Mouse (Mus musculus): ENCODE measurements around the gene Pirt.

Gene Pirt

DNA sequence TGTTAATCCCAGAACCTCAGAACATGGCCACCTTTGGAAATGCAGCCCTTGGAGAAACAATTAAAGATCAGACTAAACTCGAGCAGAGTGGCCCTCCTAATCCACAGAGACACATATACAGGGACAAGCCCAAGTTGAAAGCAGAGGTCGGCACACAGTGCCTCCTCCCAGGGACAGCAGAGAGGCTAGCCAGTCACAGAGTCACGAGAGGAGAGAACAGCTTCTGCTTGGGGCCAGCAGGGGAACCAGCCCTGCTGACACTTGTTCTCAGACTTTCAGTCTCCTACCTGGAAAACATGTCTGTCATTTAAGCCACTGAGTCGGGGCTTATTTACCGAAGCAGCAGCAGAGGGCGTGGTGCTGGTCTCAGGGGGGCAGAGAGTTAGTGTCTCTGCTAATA is 34.7 kb downstream of the Pirt start:
- DNase-seq (ENCODE audit: low spot score) = no peak

DNA sequence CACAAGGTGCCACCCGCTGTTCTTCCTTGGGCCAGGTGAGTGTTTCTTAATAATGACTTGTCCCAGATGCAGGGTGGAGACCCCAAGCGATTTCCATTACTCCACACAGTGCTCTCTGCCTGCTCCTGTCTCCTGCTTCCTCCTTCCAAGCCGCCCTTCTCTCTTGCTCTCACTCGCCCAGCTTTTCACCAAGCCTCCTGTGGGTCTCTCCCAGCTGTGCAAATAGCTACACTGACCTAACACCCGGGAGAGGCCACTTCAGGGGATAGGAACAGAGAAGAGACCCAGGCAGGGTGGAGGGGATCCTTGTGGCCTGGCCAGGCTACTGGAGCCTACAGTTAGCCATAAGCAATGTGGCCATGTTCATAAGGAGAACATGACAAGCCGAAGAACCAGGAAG is 35.1 kb downstream of the Pirt start:
- DNase-seq (ENCODE audit: low spot score) = no peak

DNA sequence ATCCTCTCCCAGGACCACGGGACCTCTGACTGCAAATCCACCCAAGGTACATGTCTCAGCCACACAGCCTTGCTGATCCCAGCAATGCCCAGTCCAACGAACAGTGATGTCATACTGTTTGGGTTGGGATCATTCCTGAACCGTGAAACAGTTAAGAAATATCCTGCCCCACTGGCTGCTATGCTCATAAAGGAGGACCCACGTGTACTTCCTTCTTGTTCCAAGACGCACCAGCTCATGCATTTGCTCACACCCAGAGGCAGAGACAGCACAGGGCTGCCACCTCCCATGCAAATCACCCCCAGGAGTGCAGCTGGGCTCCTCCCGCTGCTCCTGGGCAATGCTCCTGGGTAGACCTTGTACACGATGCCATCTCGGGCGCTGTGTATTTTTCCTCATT is 44.5 kb downstream of the Pirt start, which contains the start of gene Tmem238l:
Tmem238l (plus strand) TSS at position 336 of the 400 bp plus-strand sequence.
- DNase-seq (ENCODE audit: low spot score) = no peak

DNA sequence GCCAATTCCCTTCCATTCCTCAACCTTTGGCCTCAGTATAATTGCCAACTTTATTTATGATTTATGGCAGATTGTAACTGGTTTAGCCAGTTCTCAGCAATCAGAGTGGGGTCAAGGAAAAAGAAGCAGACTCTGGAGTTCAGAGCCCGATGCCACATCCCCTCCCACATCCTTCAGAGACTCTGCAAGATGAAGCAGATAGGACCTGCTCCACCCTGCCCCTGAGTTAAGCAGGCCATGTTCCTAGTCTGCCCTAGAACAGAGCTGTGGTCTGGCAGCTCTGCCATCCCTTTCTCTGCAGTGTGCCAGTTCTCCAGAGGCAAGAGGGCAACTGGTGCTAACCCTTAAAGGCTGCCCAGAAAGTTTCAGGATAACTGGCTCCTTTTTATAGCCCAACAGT is 49.0 kb downstream of the Pirt start:
- DNase-seq (ENCODE audit: low spot score) = no peak

DNA sequence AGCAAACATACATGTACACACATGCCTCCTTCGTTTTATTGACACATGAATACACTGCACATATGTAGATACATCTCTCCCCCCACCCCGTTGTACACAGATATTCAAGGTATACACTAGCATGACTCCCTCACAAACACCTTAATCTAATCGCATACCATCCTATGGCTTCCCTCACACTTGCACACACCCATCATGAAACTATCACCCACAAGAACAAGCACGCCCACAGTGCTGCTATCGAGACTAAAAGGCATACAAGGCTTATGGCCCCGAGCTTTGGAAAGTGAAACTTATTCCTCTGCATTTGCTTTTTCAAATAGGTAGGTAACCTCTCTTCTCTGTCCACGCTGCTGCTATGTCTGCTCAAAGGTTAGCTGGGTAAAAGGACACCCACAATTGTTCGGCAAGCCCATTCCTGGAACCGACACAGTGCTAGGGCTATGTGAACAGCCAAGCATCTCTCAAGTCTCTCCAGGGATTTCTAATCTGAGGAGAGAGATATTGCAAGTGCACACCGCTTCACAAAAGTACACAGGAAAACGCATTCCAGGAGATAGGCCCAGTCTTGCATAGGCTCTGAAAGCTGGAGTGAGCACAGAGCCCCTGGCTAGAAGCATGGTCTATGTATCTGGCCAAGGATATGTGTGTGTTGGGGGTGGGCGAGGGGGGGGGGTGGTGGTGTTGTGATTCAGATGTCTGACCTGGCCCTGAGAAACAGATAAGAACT is 49.8 kb downstream of the Pirt start:
- DNase-seq (ENCODE audit: low spot score) = no peak

DNA sequence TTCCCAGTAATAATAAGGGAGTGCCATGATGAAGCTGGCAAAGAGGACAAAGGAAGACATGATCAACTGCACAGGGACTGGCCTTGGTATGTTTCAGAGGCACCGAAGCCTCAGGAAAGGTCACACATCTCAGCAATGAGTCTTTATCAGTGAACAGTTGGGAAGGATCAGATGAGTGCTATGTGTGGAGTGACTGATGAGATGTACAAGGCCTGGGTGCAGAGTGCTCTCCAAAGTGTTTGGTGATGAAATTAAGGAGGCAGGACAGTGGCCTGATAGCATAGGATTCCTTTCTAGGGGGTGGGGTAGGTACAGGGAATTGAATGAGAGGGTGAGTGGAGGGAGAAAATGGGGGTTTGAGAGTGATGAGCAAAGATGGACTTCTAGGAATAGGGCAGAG is 51.7 kb downstream of the Pirt start:
- no peak for DNase-seq (ENCODE audit: low spot score)

DNA sequence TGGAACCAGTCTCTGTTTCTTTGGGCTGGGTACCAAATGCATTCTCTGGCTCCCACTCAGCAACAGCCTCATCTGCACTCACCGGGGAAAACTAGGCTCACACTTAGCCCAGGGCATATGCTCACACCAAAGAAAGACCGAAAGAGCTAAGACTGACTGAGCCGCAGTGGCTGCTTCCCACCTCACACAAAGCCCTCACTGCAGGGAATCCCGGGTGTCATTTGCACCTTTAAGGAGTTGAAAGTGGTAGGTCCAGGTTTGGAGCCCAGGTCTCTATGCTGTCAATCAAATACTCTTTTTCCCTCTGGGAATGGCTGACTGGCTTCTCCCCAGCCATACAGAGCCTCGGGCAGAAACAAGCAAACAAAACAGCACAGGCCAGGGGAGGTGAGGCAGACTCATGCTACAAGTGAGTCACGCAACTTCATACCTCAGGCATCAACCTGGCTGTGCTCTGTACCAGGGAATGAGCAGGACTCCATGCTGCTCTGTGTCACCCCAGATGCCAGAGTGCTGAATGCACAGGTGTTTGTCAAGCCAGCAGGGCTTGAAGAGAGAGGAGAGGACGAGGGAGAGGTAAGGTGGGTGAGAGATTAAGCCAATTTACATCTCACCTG is 54.8 kb downstream of the Pirt start:
- no peak for DNase-seq (ENCODE audit: low spot score)

DNA sequence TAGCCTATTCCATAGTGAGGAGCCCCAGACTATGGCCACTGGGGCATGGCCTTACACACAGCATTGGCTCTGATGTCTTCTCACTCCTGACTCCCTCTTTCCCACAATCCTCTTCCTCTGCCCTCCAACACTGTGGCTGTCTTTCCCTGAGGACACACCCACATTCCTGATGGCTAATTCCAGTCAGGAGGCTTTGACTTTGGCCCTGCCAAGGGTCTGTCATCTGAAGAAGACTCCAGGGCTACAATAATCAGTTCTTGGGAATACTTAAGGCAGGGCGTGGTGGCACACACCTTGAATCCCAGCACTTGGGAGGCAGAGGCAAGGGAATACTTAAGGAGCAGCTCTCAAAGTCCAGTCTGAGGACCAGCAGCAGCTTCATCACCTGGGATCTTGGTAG is 56.8 kb downstream of the Pirt start:
- no peak for DNase-seq (ENCODE audit: low spot score)

DNA sequence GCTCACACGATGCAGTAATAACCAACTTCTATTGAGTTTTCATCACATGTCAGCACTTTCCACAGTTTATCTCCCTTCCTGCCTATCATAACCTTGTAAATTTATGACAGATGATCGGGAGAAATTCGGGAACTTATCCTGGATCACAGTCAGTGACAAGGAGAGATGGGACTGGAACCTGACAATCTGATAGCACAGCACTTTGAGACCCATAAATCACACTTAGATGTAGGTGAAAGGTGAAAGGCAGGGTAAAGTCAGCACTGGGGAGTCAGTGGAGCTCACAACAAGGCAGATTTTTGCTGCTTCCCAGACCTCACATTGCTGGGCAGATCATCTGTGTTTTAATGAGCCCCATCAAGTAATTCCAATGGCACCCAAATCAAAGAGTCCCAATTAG is 61.7 kb downstream of the Pirt start:
- DNase-seq (ENCODE audit: low spot score) = no peak

DNA sequence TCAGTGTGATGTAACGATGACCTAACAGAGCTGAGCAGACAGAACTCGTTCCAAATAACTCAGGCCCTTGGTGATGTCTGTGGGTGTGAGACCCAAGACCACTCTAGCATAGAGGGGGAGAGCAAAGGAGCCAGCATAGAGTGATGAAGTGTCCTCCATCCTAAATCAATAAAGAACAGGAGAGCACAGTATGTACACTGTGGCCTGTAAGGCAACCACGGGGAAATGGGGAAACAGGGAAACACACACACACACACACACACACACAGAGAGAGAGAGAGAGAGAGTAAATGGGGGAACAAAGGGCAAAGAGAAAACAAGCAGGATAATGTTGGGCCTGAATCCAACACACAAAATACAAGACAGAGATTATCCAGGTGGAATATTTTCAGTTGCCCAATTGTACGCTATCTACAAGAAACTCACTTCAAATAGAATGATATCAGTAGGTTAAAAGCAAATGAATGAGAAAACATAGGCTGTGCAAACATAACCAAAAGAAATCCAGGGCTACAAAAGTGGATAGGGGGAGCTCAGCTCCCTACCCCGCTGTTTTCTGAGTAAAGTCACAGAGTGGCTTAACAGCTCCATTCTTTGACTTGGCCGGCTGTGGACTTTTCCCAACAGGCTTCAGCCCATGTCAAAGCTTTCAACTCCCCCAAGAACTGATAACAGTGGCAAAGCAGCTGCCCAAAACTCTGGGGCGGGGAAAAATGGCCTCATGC is 64.0 kb downstream of the Pirt start:
- no peak for DNase-seq (ENCODE audit: low spot score)

Data from left cerebral cortex, adult 11 months (tissue).